Mouse (Mus musculus): ENCODE measurements around the gene Gnai3. TPM values are rescaled to one million over a fixed set of nuclear protein-coding genes. Genes with fewer than 3 reads are reported as not detected.

Gene Gnai3
- polyA plus RNA-seq, 1 experiment from 2014 or later, result 148 TPM

GRCm38 (mm10) chr3:108152290-108152689 lies 6.3 kb upstream of the Gnai3 start:
- ATAC-seq, result no peak
- WGBS, result 85% methylated on average over 3 of the region's 3 CpGs

GRCm38 (mm10) chr3:108147386-108148235 lies 1.7 kb upstream of the Gnai3 start:
- H3K27me3 ChIP-seq, result no peaks in the 10 kb centered on the region
- no peaks in the 10 kb centered on the region for H3K36me3 ChIP-seq
- H3K27ac ChIP-seq, result no peak overlapping the region; the same call in 1 of the 2 replicates
- H3K4me2 ChIP-seq (replicated peaks), result no peak overlapping the region
- H3K4me3 ChIP-seq (replicated peaks), result no peak overlapping the region
- peaks cover 33% of the 10 kb centered on the region for H3K4me1 ChIP-seq (replicated peaks)
- no peaks in the 10 kb centered on the region for H3K9me3 ChIP-seq
- WGBS, result 66% methylated on average over 11 of the region's 11 CpGs
- peak; percentile 47 for ATAC-seq
- H3K9ac ChIP-seq (replicated peaks), result no peak overlapping the region

More at GRCm38 (mm10) chr3:108152290-108152689, 6.3 kb upstream of the Gnai3 start:
- Histone ChIP-seq H3K9ac (replicated peaks) (no peak overlapping the region), H3K4me1 (replicated peaks) (peaks cover 3% of the 10 kb centered on the region), H3K4me3 (replicated peaks) (no peak overlapping the region), H3K4me2 (replicated peaks) (no peak overlapping the region), H3K36me3 (no peaks in the 10 kb centered on the region), H3K27ac (no peak overlapping the region), H3K9me3 (no peaks in the 10 kb centered on the region), H3K27me3 (no peaks in the 10 kb centered on the region)

GRCm38 (mm10) chr3:108146671-108147070 lies 725 bp upstream of the Gnai3 start:
- Histone ChIP-seq H3K9me3 (no peaks in the 10 kb centered on the region), H3K27ac (peak overlapping the region; percentile 94; the same call in 1 of the 2 replicates), H3K27me3 (no peaks in the 10 kb centered on the region), H3K9ac (replicated peaks) (peak overlapping the region; percentile 91), H3K36me3 (no peaks in the 10 kb centered on the region), H3K4me2 (replicated peaks) (peak overlapping the region; percentile 74), H3K4me1 (replicated peaks) (peaks cover 33% of the 10 kb centered on the region), H3K4me3 (replicated peaks) (peak overlapping the region; percentile 83)
- WGBS, result 58% methylated on average over 5 of the region's 5 CpGs
- no peak for ATAC-seq

- Histone ChIP-seq H3K4me1 (replicated peaks) (peaks cover 22% of the 10 kb centered on the region), H3K9me3 (no peaks in the 10 kb centered on the region), H3K36me3 (peaks cover 8% of the 10 kb centered on the region; the same call in 1 of the 2 replicates), H3K9ac (replicated peaks) (no peak overlapping the region), H3K4me2 (replicated peaks) (no peak overlapping the region), H3K27ac (no peak overlapping the region), H3K4me3 (replicated peaks) (no peak overlapping the region), H3K27me3 (no peaks in the 10 kb centered on the region)
- 88% methylated on average over 4 of the region's 4 CpGs for WGBS
- no peak for ATAC-seq
These were observed 5.2 kb downstream of the Gnai3 start for GRCm38 (mm10) chr3:108140786-108141185.

- H3K4me3 ChIP-seq (replicated peaks), result no peak overlapping the region
- no peak overlapping the region for H3K4me2 ChIP-seq (replicated peaks)
- no peak for ATAC-seq
- H3K9ac ChIP-seq (replicated peaks), result no peak overlapping the region
- H3K36me3 ChIP-seq, result peaks cover 8% of the 10 kb centered on the region; the same call in 1 of the 2 replicates
- H3K4me1 ChIP-seq (replicated peaks), result peaks cover 17% of the 10 kb centered on the region
- H3K27me3 ChIP-seq, result no peaks in the 10 kb centered on the region
- no peaks in the 10 kb centered on the region for H3K9me3 ChIP-seq
- WGBS, result 90% methylated on average over 1 of the region's 1 CpGs
- H3K27ac ChIP-seq, result no peak overlapping the region
These were observed 6.8 kb downstream of the Gnai3 start for GRCm38 (mm10) chr3:108139113-108139512.

GRCm38 (mm10) chr3:108134701-108135100 lies 11.2 kb downstream of the Gnai3 start:
- Histone ChIP-seq H3K4me3 (replicated peaks) (no peak overlapping the region), H3K4me2 (replicated peaks) (no peak overlapping the region), H3K27me3 (no peaks in the 10 kb centered on the region), H3K36me3 (0 out of 2 replicates have a peak, but pooled peaks cover 3% of the 10 kb centered on the region), H3K9ac (replicated peaks) (no peak overlapping the region), H3K27ac (no peak overlapping the region), H3K4me1 (replicated peaks) (peaks cover 11% of the 10 kb centered on the region), H3K9me3 (no peaks in the 10 kb centered on the region)
- WGBS, result 54% methylated on average over 11 of the region's 11 CpGs
- 0 out of 2 replicates have a peak, but pooled peaks have one; percentile 48 for ATAC-seq

GRCm38 (mm10) chr3:108132484-108132883 lies 13.5 kb downstream of the Gnai3 start:
- Histone ChIP-seq H3K27me3 (no peaks in the 10 kb centered on the region), H3K27ac (no peak overlapping the region), H3K4me2 (replicated peaks) (no peak overlapping the region), H3K9ac (replicated peaks) (no peak overlapping the region), H3K9me3 (no peaks in the 10 kb centered on the region), H3K4me1 (replicated peaks) (peaks cover 14% of the 10 kb centered on the region), H3K4me3 (replicated peaks) (no peak overlapping the region), H3K36me3 (0 out of 2 replicates have a peak, but pooled peaks cover 1% of the 10 kb centered on the region)
- WGBS, result 92% methylated on average over 1 of the region's 1 CpGs
- no peak for ATAC-seq

GRCm38 (mm10) chr3:108131821-108132220 lies 14.1 kb downstream of the Gnai3 start:
- 83% methylated on average over 1 of the region's 1 CpGs for WGBS
- Histone ChIP-seq H3K27me3 (no peaks in the 10 kb centered on the region), H3K9me3 (no peaks in the 10 kb centered on the region), H3K4me3 (replicated peaks) (no peak overlapping the region), H3K9ac (replicated peaks) (no peak overlapping the region), H3K4me1 (replicated peaks) (peaks cover 14% of the 10 kb centered on the region), H3K36me3 (no peaks in the 10 kb centered on the region), H3K27ac (no peak overlapping the region), H3K4me2 (replicated peaks) (no peak overlapping the region)
- no peak for ATAC-seq

GRCm38 (mm10) chr3:108131216-108131615 lies 14.7 kb downstream of the Gnai3 start:
- Histone ChIP-seq H3K27ac (no peak overlapping the region), H3K9ac (replicated peaks) (no peak overlapping the region), H3K27me3 (no peaks in the 10 kb centered on the region), H3K4me3 (replicated peaks) (no peak overlapping the region), H3K9me3 (no peaks in the 10 kb centered on the region), H3K4me1 (replicated peaks) (peaks cover 14% of the 10 kb centered on the region), H3K36me3 (no peaks in the 10 kb centered on the region), H3K4me2 (replicated peaks) (no peak overlapping the region)
- WGBS, result 88% methylated on average over 5 of the region's 5 CpGs
- ATAC-seq, result no peak

GRCm38 (mm10) chr3:108129804-108130203 lies 16.1 kb downstream of the Gnai3 start:
- no peak for ATAC-seq
- Histone ChIP-seq H3K27ac (no peak overlapping the region), H3K27me3 (no peaks in the 10 kb centered on the region), H3K9ac (replicated peaks) (no peak overlapping the region), H3K4me3 (replicated peaks) (no peak overlapping the region), H3K9me3 (no peaks in the 10 kb centered on the region), H3K36me3 (no peaks in the 10 kb centered on the region), H3K4me2 (replicated peaks) (no peak overlapping the region), H3K4me1 (replicated peaks) (peaks cover 10% of the 10 kb centered on the region)
- WGBS, result 94% methylated on average over 4 of the region's 4 CpGs

- H3K27ac ChIP-seq, result no peak overlapping the region
- H3K9me3 ChIP-seq, result no peaks in the 10 kb centered on the region
- no peaks in the 10 kb centered on the region for H3K27me3 ChIP-seq
- H3K36me3 ChIP-seq, result no peaks in the 10 kb centered on the region
- 94% methylated on average over 4 of the region's 4 CpGs for WGBS
- H3K4me3 ChIP-seq (replicated peaks), result no peak overlapping the region
- H3K9ac ChIP-seq (replicated peaks), result no peak overlapping the region
- ATAC-seq, result no peak
- H3K4me2 ChIP-seq (replicated peaks), result no peak overlapping the region
- H3K4me1 ChIP-seq (replicated peaks), result peaks cover 6% of the 10 kb centered on the region; the same call in 1 of the 2 replicates
These were observed 16.6 kb downstream of the Gnai3 start for GRCm38 (mm10) chr3:108129367-108129766.

GRCm38 (mm10) chr3:108128520-108128919 lies 17.4 kb downstream of the Gnai3 start:
- Histone ChIP-seq H3K27me3 (no peaks in the 10 kb centered on the region), H3K4me1 (replicated peaks) (peaks cover 6% of the 10 kb centered on the region; the same call in 1 of the 2 replicates), H3K27ac (no peak overlapping the region), H3K9ac (replicated peaks) (no peak overlapping the region), H3K4me3 (replicated peaks) (no peak overlapping the region), H3K36me3 (0 out of 2 replicates have a peak, but pooled peaks cover under 1% of the 10 kb centered on the region), H3K4me2 (replicated peaks) (no peak overlapping the region), H3K9me3 (no peaks in the 10 kb centered on the region)
- 90% methylated on average over 5 of the region's 5 CpGs for WGBS
- ATAC-seq, result no peak
